Mouse (Mus musculus): ENCODE measurements around the gene A630089N07Rik. TPM values are rescaled to one million over a fixed set of nuclear protein-coding genes. Genes with fewer than 3 reads are reported as not detected.

The A630089N07Rik gene
- total RNA-seq (2023): 4.8 TPM

DNA sequence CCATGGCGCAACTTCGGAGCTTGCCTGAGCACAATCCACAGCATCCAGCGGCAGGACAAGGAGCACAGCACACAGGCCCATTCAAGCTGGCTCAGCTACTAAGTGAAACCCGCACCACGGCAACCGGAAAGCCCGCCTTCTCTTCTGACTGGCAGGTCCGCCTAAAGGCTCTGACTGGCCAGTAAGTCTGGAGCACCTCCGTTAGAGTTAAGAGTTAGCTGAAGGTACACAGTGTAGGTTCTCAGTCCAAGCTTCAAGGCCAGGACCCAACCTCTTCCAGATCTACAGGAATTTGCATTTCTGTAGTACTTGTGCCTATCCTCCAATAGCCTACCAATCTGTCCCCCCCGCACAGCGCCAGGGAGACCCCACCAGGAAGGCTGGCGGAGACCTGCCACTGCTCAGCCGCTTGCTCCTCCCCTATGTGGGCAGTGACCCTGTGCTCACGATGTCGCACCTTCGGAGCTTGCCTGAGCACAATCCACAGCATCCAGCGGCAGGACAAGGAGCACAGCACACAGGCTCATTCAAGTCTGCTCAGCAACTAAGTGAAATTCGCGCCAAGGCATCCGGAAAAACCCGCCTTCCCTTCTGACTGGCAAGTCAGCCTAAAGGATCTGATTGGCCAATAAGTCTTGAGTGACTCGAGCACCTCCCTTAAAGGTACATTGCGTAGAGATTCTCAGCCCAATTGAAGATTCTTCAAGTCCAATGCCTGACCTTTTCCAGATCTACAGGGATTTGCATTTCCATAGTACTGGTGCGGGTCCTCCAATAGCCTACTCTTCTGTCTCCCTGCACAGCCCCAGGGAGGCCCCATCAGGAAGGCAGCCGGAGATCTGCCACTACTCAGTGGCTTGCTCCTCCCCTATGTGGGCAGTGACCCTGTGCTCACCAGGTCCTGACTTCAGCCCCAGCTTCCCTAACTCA is at the start of gene A630089N07Rik:
A630089N07Rik (minus strand) TSS at position 562 of the 930 bp plus-strand sequence.

GRCm38 (mm10) chr16:97996616-97997382 is 85.5 kb downstream of the A630089N07Rik start, which contains the start of gene B230307C23Rik:
Gene B230307C23Rik, plus strand, starts transcription at chr16:97997315.

DNA sequence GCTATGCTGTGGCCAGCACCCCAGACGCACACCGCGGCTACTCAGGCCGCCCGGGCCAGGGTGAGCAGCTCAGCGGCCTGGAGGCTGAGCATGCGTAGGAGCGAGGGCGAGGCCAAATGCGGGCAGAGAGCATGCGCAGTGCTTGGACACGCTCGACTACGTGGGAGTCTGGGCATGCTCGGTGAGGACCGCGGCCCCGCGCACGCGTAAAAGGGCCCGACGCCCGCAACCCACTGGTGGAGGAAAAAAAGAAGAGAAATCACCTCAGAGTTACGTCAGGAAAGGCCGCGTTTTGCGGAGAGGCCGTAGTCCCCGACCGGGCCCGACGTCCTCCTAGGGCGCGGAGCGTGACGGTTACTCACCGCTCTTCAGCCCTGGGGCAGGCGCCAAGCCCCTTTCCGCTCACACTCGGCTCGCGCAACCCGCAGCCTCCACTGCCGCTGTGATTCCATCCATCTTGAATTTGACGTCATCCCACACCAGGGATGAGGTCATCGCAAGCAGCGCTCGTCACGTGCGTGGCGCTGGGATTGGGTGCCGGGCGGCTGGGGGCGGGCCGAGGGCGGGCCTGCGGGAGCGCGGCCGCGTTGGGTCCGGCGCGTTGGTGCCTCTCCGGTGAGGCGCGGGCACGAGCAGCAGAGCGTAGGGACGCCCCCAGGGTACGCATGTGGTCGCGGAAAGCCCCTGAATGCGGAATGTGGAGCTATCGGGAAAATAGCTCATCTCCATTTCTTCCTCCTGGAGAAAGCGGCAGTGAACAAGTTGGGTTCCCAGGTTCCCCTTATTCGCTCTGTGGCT is 119.9 kb downstream of the A630089N07Rik start, which contains the start of the genes C2cd2 and Zbtb21:
C2cd2 (minus strand) TSS at position 448 of the 798 bp plus-strand sequence.
Zbtb21 (minus strand) TSS at position 472 of the 798 bp plus-strand sequence.

Other genes with a start within 250 kb of the A630089N07Rik start
- gene Prdm15, start 230.6 kb downstream of the A630089N07Rik start, total RNA-seq (2023): 31.4 TPM
- 9.3 TPM for gene C2cd2, start 119.9 kb downstream of the A630089N07Rik start, total RNA-seq (2023)
- gene Zbtb21, start 119.8 kb downstream of the A630089N07Rik start, total RNA-seq (2023): 112 TPM
- 21.2 TPM for gene B230307C23Rik, start 85.1 kb downstream of the A630089N07Rik start, total RNA-seq (2023)